Mouse (Mus musculus): ENCODE measurements around the gene Pcyt1a.
A peak's percentile ranks its signal among the peaks of the same experiment; 100 is the strongest.

The Pcyt1a gene

GRCm38 (mm10) chr16:32434066-32434465, 3.3 kb downstream of the Pcyt1a start:
- peak; percentile 80 to 82 for DNase-seq (ENCODE audit: low spot score in 2 of 2)

GRCm38 (mm10) chr16:32434691-32435090, 4.0 kb downstream of the Pcyt1a start:
- no peak for DNase-seq (ENCODE audit: low spot score in 2 of 2)

- DNase-seq (ENCODE audit: low spot score in 2 of 2), result no peak
These were observed 5.9 kb downstream of the Pcyt1a start for GRCm38 (mm10) chr16:32436657-32437056.

GRCm38 (mm10) chr16:32437266-32437665, 6.5 kb downstream of the Pcyt1a start:
- DNase-seq (ENCODE audit: low spot score in 2 of 2), result no peak

GRCm38 (mm10) chr16:32441432-32441831, 10.7 kb downstream of the Pcyt1a start:
- DNase-seq (ENCODE audit: low spot score in 2 of 2), result no peak

- DNase-seq (ENCODE audit: low spot score in 2 of 2), result peak in 1 of 2 experiments; percentile 56
These were observed 13.9 kb downstream of the Pcyt1a start for GRCm38 (mm10) chr16:32444615-32445014.

GRCm38 (mm10) chr16:32445558-32445957, 14.8 kb downstream of the Pcyt1a start:
- DNase-seq (ENCODE audit: low spot score in 2 of 2), result no peak

- no peak for DNase-seq (ENCODE audit: low spot score in 2 of 2)
These were observed 15.9 kb downstream of the Pcyt1a start for GRCm38 (mm10) chr16:32446563-32447138.

- DNase-seq (ENCODE audit: low spot score in 2 of 2), result no peak
These were observed 18.9 kb downstream of the Pcyt1a start for GRCm38 (mm10) chr16:32449665-32450064.

- no peak for DNase-seq (ENCODE audit: low spot score in 2 of 2)
These were observed 19.4 kb downstream of the Pcyt1a start for GRCm38 (mm10) chr16:32450133-32450532.

- DNase-seq (ENCODE audit: low spot score in 2 of 2), result no peak
These were observed 22.4 kb downstream of the Pcyt1a start for GRCm38 (mm10) chr16:32453102-32453501.

GRCm38 (mm10) chr16:32454646-32455045, 23.9 kb downstream of the Pcyt1a start:
- no peak for DNase-seq (ENCODE audit: low spot score in 2 of 2)

GRCm38 (mm10) chr16:32456086-32456485, 25.4 kb downstream of the Pcyt1a start:
- no peak for DNase-seq (ENCODE audit: low spot score in 2 of 2)

- DNase-seq (ENCODE audit: low spot score in 2 of 2), result no peak
These were observed 26.0 kb downstream of the Pcyt1a start for GRCm38 (mm10) chr16:32456761-32457160.

- DNase-seq (ENCODE audit: low spot score in 2 of 2), result peak; percentile 42 to 56
These were observed 27.1 kb downstream of the Pcyt1a start for GRCm38 (mm10) chr16:32457589-32458386.

GRCm38 (mm10) chr16:32460518-32460917, 29.8 kb downstream of the Pcyt1a start:
- DNase-seq (ENCODE audit: low spot score in 2 of 2), result no peak

- no peak for DNase-seq (ENCODE audit: low spot score in 2 of 2)
These were observed 31.0 kb downstream of the Pcyt1a start for GRCm38 (mm10) chr16:32461713-32462112.

- DNase-seq (ENCODE audit: low spot score in 2 of 2), result no peak
These were observed 32.2 kb downstream of the Pcyt1a start for GRCm38 (mm10) chr16:32462950-32463349.

GRCm38 (mm10) chr16:32463426-32463825, 32.7 kb downstream of the Pcyt1a start:
- DNase-seq (ENCODE audit: low spot score in 2 of 2), result no peak

- no peak for DNase-seq (ENCODE audit: low spot score in 2 of 2)
These were observed 34.2 kb downstream of the Pcyt1a start for GRCm38 (mm10) chr16:32464908-32465307.

- DNase-seq (ENCODE audit: low spot score in 2 of 2), result no peak
These were observed 37.8 kb downstream of the Pcyt1a start for GRCm38 (mm10) chr16:32468488-32468887.

- DNase-seq (ENCODE audit: low spot score in 2 of 2), result no peak
These were observed 38.8 kb downstream of the Pcyt1a start for GRCm38 (mm10) chr16:32469404-32470105.
